15 mouse cellular contexts compared by ENCODE assay signal in the genomic region with DNA sequence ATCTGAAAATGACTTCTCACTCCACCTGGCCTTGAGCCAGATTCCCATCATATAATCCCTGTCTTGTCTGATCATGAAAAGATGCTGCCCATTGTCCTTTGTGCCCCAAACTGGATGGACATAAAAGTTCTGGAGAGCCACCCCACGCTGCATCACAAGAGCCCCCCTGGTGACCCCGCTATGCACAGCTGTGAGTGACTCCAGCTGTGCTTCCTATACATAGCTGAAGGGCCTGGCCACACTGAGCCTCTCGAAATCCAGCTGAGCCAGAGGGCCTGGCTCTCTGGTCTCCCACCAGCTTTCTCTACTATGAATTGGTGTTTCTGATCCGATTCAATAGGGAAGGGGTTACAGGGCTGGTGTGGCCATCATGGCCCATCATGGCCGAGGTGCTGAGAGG. TPM values are rescaled to one million over a fixed set of nuclear protein-coding genes. Genes with fewer than 3 reads are reported as not detected.
DNase-seq lines count a peak whose midpoint lies in the region; ATAC-seq and TF ChIP-seq lines count a peak whose summit lies in the region.
"Had no signal": no experiment of that assay in that cellular context is flagged by ENCODE, and none has a peak within 500 bp of the region (broad histone marks: within the 10 kb centered on the region; RNA-seq: fewer than 3 reads in every experiment).

No protein-coding gene starts in this region.

- TF ChIP-seq POLR2A in heart, adult 2 months (IDR thresholded peaks at IDR 0.05; ENCODE audit: insufficient read depth, low read depth, low read length): no peak

- H3K9ac ChIP-seq in heart, adult 2 months (ENCODE audit: low read depth, low read length): no peak overlapping the region
- no peak overlapping the region for H3K9ac ChIP-seq in heart, embryonic 14.5 days (ENCODE audit: low read length)
- H3K9ac ChIP-seq in stomach, embryonic 16.5 days (ENCODE audit: low read length): no peak overlapping the region
- H3K9ac ChIP-seq in stomach, postnatal 0 days (ENCODE audit: low read length): no peak overlapping the region
- H3K9ac ChIP-seq: embryonic facial prominence, embryonic 12.5 days; heart, embryonic 15.5 days; limb, embryonic 12.5 days had no signal

- no peaks in the 10 kb centered on the region for H3K36me3 ChIP-seq in heart, adult 2 months (ENCODE audit: control insufficient read depth, insufficient read depth, low read length)
- H3K36me3 ChIP-seq in heart, embryonic 14.5 days (ENCODE audit: control insufficient read depth, insufficient read depth, low read length): no peaks in the 10 kb centered on the region
- no peaks in the 10 kb centered on the region for H3K36me3 ChIP-seq in stomach, embryonic 16.5 days (ENCODE audit: control insufficient read depth, insufficient read depth, low read length)
- no peaks in the 10 kb centered on the region for H3K36me3 ChIP-seq in stomach, postnatal 0 days (ENCODE audit: control insufficient read depth, insufficient read depth, low read length)
- H3K36me3 ChIP-seq: embryonic facial prominence, embryonic 12.5 days; heart, embryonic 15.5 days; limb, embryonic 12.5 days had no signal

- H3K27ac ChIP-seq in heart, adult 2 months: peak overlapping the region; percentile 69; the same call in 1 of the 2 replicates
- peak overlapping the region; percentile 60 to 71 for H3K27ac ChIP-seq in heart, embryonic 14.5 days (replicated peaks in 1 of 2; ENCODE audit: control insufficient read depth in 1 of 2, insufficient read depth in 1 of 2, low read depth in 2 of 2, low read length in 2 of 2)
- H3K27ac ChIP-seq in layer of hippocampus, adult 2 months: peak overlapping the region; percentile 85
- no peak overlapping the region for H3K27ac ChIP-seq in stomach, embryonic 16.5 days (ENCODE audit: low read length)
- H3K27ac ChIP-seq in stomach, postnatal 0 days (replicated peaks): no peak overlapping the region; the same call in 1 of the 2 replicates
- H3K27ac ChIP-seq: embryonic facial prominence, embryonic 12.5 days; limb, embryonic 12.5 days had no signal

- H3K4me2 ChIP-seq in heart, embryonic 14.5 days (ENCODE audit: low read length): no peak overlapping the region
- H3K4me2 ChIP-seq in stomach, embryonic 16.5 days (ENCODE audit: low read depth, low read length): no peak overlapping the region
- H3K4me2 ChIP-seq in stomach, postnatal 0 days (replicated peaks; ENCODE audit: low read depth): no peak overlapping the region
- H3K4me2 ChIP-seq: embryonic facial prominence, embryonic 12.5 days; heart, embryonic 15.5 days; limb, embryonic 12.5 days; liver, embryonic 11.5 days had no signal

- no peak for DNase-seq in heart, adult 2 months
- no peak for DNase-seq in heart, adult 18-20 months
- no peak for DNase-seq in heart, postnatal 14 days
- DNase-seq in layer of hippocampus, adult 2 months (ENCODE audit: low spot score in 2 of 2): no peak
- DNase-seq in layer of hippocampus, postnatal 36 days: no peak
- no peak for DNase-seq in stomach, postnatal 0 days (ENCODE audit: low spot score)

- intact Hi-C loops in heart, adult 2 months (cut with DNase I): no loop called here
- intact Hi-C loops in heart, postnatal 14 days (cut with DNase I): loop anchor here (10.0 kb wide), 1 partner anchor 179 kb away; no protein-coding TSS in a partner anchor

- H3K79me2 ChIP-seq in heart, adult 2 months (replicated peaks; ENCODE audit: control insufficient read depth, insufficient read depth, low read length): no peaks in the 10 kb centered on the region

- peaks cover 5% of the 10 kb centered on the region for H3K4me1 ChIP-seq in heart, adult 2 months (ENCODE audit: control insufficient read depth, insufficient read depth, low read length)
- H3K4me1 ChIP-seq in heart, embryonic 14.5 days (ENCODE audit: control insufficient read depth in 2 of 2, insufficient read depth in 2 of 2, low read length in 2 of 2): peaks cover 22 to 27% of the 10 kb centered on the region in 2 experiments
- peaks cover 8% of the 10 kb centered on the region; the same call in 1 of the 2 replicates for H3K4me1 ChIP-seq in stomach, embryonic 16.5 days (ENCODE audit: control insufficient read depth, insufficient read depth, low read length)
- no peaks in the 10 kb centered on the region; the same call in 1 of the 2 replicates for H3K4me1 ChIP-seq in stomach, postnatal 0 days (replicated peaks; ENCODE audit: control insufficient read depth, insufficient read depth)
- H3K4me1 ChIP-seq: embryonic facial prominence, embryonic 12.5 days had no signal

- H3K27me3 ChIP-seq in heart, adult 2 months (ENCODE audit: control insufficient read depth, insufficient read depth, low read length): no peaks in the 10 kb centered on the region
- no peaks in the 10 kb centered on the region; the same call in 1 of the 2 replicates for H3K27me3 ChIP-seq in heart, embryonic 14.5 days (ENCODE audit: control insufficient read depth, insufficient read depth, low read length)
- no peaks in the 10 kb centered on the region for H3K27me3 ChIP-seq in stomach, embryonic 16.5 days (ENCODE audit: control insufficient read depth, insufficient read depth, low read length)
- H3K27me3 ChIP-seq in stomach, postnatal 0 days (ENCODE audit: control insufficient read depth, insufficient read depth, low read length): no peaks in the 10 kb centered on the region
- H3K27me3 ChIP-seq: embryonic facial prominence, embryonic 12.5 days; heart, embryonic 15.5 days had no signal

- H3K9me3 ChIP-seq in heart, embryonic 14.5 days (ENCODE audit: control insufficient read depth, low read length): no peaks in the 10 kb centered on the region
- no peaks in the 10 kb centered on the region for H3K9me3 ChIP-seq in stomach, embryonic 16.5 days (replicated peaks; ENCODE audit: control insufficient read depth, low read length)
- no peaks in the 10 kb centered on the region for H3K9me3 ChIP-seq in stomach, postnatal 0 days (ENCODE audit: control insufficient read depth, low read length)
- H3K9me3 ChIP-seq: embryonic facial prominence, embryonic 12.5 days; heart, embryonic 15.5 days; limb, embryonic 12.5 days had no signal

- no peak for ATAC-seq in heart, embryonic 14.5 days (ENCODE audit: insufficient number of reproducible peaks, insufficient read depth, low FRiP score, low read depth)
- 0 out of 2 replicates have a peak, but pooled peaks have one; percentile 11 for ATAC-seq in stomach, embryonic 16.5 days (ENCODE audit: insufficient read depth, low FRiP score)
- ATAC-seq in stomach, postnatal 0 days (ENCODE audit: low FRiP score, low TSS enrichment): no peak
- ATAC-seq: Patski had no signal

- no peak for TF ChIP-seq EP300 in heart, adult 2 months (IDR thresholded peaks at IDR 0.05; ENCODE audit: insufficient read depth, low read depth, low read length)
- no peak for TF ChIP-seq EP300 in stomach, postnatal 0 days (optimal IDR thresholded peaks at IDR 0.05)

- no peak for TF ChIP-seq CTCF in heart, adult 2 months (IDR thresholded peaks at IDR 0.05)
- no peak for TF ChIP-seq CTCF in layer of hippocampus, adult 2 months (conservative IDR thresholded peaks at IDR 0.05)
- no peak for TF ChIP-seq CTCF in stomach, postnatal 0 days (IDR thresholded peaks at IDR 0.05; ENCODE audit: low read depth)

- 74% methylated on average over 5 of the region's 5 CpGs for WGBS in heart, adult 2 months
- 70% methylated on average over 5 of the region's 5 CpGs for WGBS in heart, embryonic 14.5 days
- 60% methylated on average over 5 of the region's 5 CpGs for WGBS in stomach, embryonic 16.5 days
- WGBS in stomach, postnatal 0 days: 55% methylated on average over 5 of the region's 5 CpGs

- H3K4me3 ChIP-seq in heart, adult 2 months: no peak overlapping the region
- H3K4me3 ChIP-seq in heart, embryonic 14.5 days (ENCODE audit: control insufficient read depth in 1 of 2, insufficient read depth in 1 of 2, low read depth in 1 of 2, low read length in 2 of 2): no peak overlapping the region
- no peak overlapping the region for H3K4me3 ChIP-seq in layer of hippocampus, adult 2 months
- H3K4me3 ChIP-seq in stomach, embryonic 16.5 days (replicated peaks; ENCODE audit: low read length): no peak overlapping the region
- no peak overlapping the region for H3K4me3 ChIP-seq in stomach, postnatal 0 days (ENCODE audit: low read depth, low read length)
- H3K4me3 ChIP-seq: embryonic facial prominence, embryonic 12.5 days; heart, embryonic 15.5 days; limb, embryonic 12.5 days had no signal

RNA-seq across cellular contexts. Expression of a gene that starts 38.5 kb away (rescaled TPM):
- total RNA-seq in heart, adult 2 months (2021): 10 to 100 TPM; 20.1 to 20.8 TPM
- 32.7 and 41.0 TPM in 2 replicates for polyA plus RNA-seq in heart, adult 2 months (2012; rRNA removed)
- 10 to 100 TPM; 21.4 to 24.4 TPM for total RNA-seq in heart, adult 18-20 months (2021)
- polyA plus RNA-seq in heart, embryonic 14.5 days (2014; fragmentation: Nextera tagmentation; extraction: Ambion mirVana): 3.7 and 4.0 TPM in 2 replicates
- 10 to 100 TPM; 12.2 to 17.5 TPM for total RNA-seq in heart, postnatal 14 days (2021)
- 100 to 1,000 TPM; 133 to 163 TPM for total RNA-seq in layer of hippocampus, adult 2 months (2021)
- 100 to 1,000 TPM; 128 to 145 TPM for total RNA-seq in layer of hippocampus, postnatal 36 days (2021)
- polyA plus RNA-seq in stomach, embryonic 16.5 days (2015; fragmentation: Nextera tagmentation; extraction: Ambion mirVana): 3.5 and 4.3 TPM in 2 replicates
- polyA plus RNA-seq in stomach, postnatal 0 days (2015; fragmentation: Nextera tagmentation; extraction: Ambion mirVana): 1.3 and 1.5 TPM in 2 replicates
- total RNA-seq: MEL; monocyte, adult 5-6 weeks had no signal

RNA-seq across cellular contexts. Expression of a gene that starts 56.3 kb away (rescaled TPM):
- total RNA-seq in heart, adult 2 months (2021): 1 to 10 TPM; 5.7 to 7.2 TPM
- polyA plus RNA-seq in heart, adult 2 months (2012; rRNA removed): 6.3 and 6.8 TPM in 2 replicates
- total RNA-seq in heart, adult 18-20 months (2021): 10 to 100 TPM in 1 of 2 experiments, 1 to 10 TPM in 1; 8.2 to 10.3 TPM
- 6.3 and 7.8 TPM in 2 replicates for polyA plus RNA-seq in heart, embryonic 14.5 days (2014; fragmentation: Nextera tagmentation; extraction: Ambion mirVana)
- 10 to 100 TPM in 1 of 2 experiments, 1 to 10 TPM in 1; 9.8 to 10.6 TPM for total RNA-seq in heart, postnatal 14 days (2021)
- total RNA-seq in layer of hippocampus, adult 2 months (2021): 1 to 10 TPM; 1.7 to 2.4 TPM
- 1 to 10 TPM; 1.6 to 2.7 TPM for total RNA-seq in layer of hippocampus, postnatal 36 days (2021)
- 6.2 and 9.1 TPM in 2 replicates for polyA plus RNA-seq in stomach, embryonic 16.5 days (2015; fragmentation: Nextera tagmentation; extraction: Ambion mirVana)
- 2.8 and 3.2 TPM in 2 replicates for polyA plus RNA-seq in stomach, postnatal 0 days (2015; fragmentation: Nextera tagmentation; extraction: Ambion mirVana)
- total RNA-seq: MEL had no signal

Comparison
In these comparisons a context has a peak if more than half of its experiments do, and no peak if none do; other contexts are left out.
1. H3K27ac ChIP-seq: peak in heart, adult 2 months (single experiment), heart, embryonic 14.5 days (2 of 2) and layer of hippocampus, adult 2 months (single experiment); none in stomach, embryonic 16.5 days (single experiment) and stomach, postnatal 0 days (single experiment).
2. RNA of a gene that starts 38.5 kb away (total RNA-seq): 133 to 163 TPM in layer of hippocampus, adult 2 months and 128 to 145 TPM in layer of hippocampus, postnatal 36 days; 21.4 to 24.4 TPM in heart, adult 18-20 months, 20.1 to 20.8 TPM in heart, adult 2 months and 12.2 to 17.5 TPM in heart, postnatal 14 days; every median in the first group is over 4 times any median in the second.